Mouse (Mus musculus): ENCODE data around the gene Pabpc4. TPM values are rescaled to one million over a fixed set of nuclear protein-coding genes. Genes with fewer than 3 reads are reported as not detected.

Gene Pabpc4
- polyA plus RNA-seq (2015; fragmentation: Nextera tagmentation; extraction: Ambion mirVana): 20.4 and 22.7 TPM in 2 replicates

GRCm38 (mm10) chr4:123261721-123262401 is at the start of gene Pabpc4:
Pabpc4 (plus strand) TSS chr4:123262351.

GRCm38 (mm10) chr4:123233492-123234084 is 28.6 kb upstream of the Pabpc4 start, which contains the start of gene Heyl:
Heyl (plus strand) TSS chr4:123233556.

GRCm38 (mm10) chr4:123323534-123323933 is 61.4 kb downstream of the Pabpc4 start, which contains the start of gene Oxct2a:
Oxct2a (minus strand) TSS chr4:123323634.

GRCm38 (mm10) chr4:123342642-123343470 is 80.7 kb downstream of the Pabpc4 start, which contains the start of gene Bmp8a:
Bmp8a (minus strand) TSS chr4:123343252.

Other genes with a start within 250 kb of the Pabpc4 start
- 17.7 and 19.5 TPM in 2 replicates for gene Trit1, start 245.8 kb upstream of the Pabpc4 start, polyA plus RNA-seq (2015; fragmentation: Nextera tagmentation; extraction: Ambion mirVana)
- 0.43 and 0.48 TPM in 2 replicates for gene Bmp8b, start 157.2 kb upstream of the Pabpc4 start, polyA plus RNA-seq (2015; fragmentation: Nextera tagmentation; extraction: Ambion mirVana)
- 1.0 and 1.2 TPM in 2 replicates for gene Oxct2b, start 146.1 kb upstream of the Pabpc4 start, polyA plus RNA-seq (2015; fragmentation: Nextera tagmentation; extraction: Ambion mirVana)
- gene Ppie, start 122.4 kb upstream of the Pabpc4 start, polyA plus RNA-seq (2015; fragmentation: Nextera tagmentation; extraction: Ambion mirVana): 39.8 and 41.7 TPM in 2 replicates
- 62.2 and 66.7 TPM in 2 replicates for gene Hpcal4, start 79.1 kb upstream of the Pabpc4 start, polyA plus RNA-seq (2015; fragmentation: Nextera tagmentation; extraction: Ambion mirVana)
- 0.43 and 0.62 TPM in 2 replicates for gene Nt5c1a, start 60.8 kb upstream of the Pabpc4 start, polyA plus RNA-seq (2015; fragmentation: Nextera tagmentation; extraction: Ambion mirVana)
- gene Heyl, start 28.8 kb upstream of the Pabpc4 start, polyA plus RNA-seq (2015; fragmentation: Nextera tagmentation; extraction: Ambion mirVana): 4.1 and 4.3 TPM in 2 replicates
- gene Oxct2a, start 61.3 kb downstream of the Pabpc4 start, polyA plus RNA-seq (2015; fragmentation: Nextera tagmentation; extraction: Ambion mirVana): 0.20 and 0.48 TPM in 2 replicates
- 0.15 and 0.45 TPM in 2 replicates for gene Bmp8a, start 80.9 kb downstream of the Pabpc4 start, polyA plus RNA-seq (2015; fragmentation: Nextera tagmentation; extraction: Ambion mirVana)